Mouse (Mus musculus) testis, adult 2 months (tissue): ENCODE results near the gene Idh3g.
A peak's percentile ranks its signal among the peaks of the same experiment; 100 is the strongest.

Experiments used
- CTCF ChIP-seq: fragments of 200-500 bp; IDR thresholded peaks from 2 replicates; pipeline ENCODE4 v1.5.1; 2012; ENCODE audit warnings: low read depth, mild to moderate bottlenecking, inconsistent platforms, low read length, moderate library complexity; ENCODE audit not compliant: control insufficient read depth, insufficient read depth, insufficient replicate concordance
- POLR2A ChIP-seq: fragments of 200-500 bp; IDR thresholded peaks from 2 replicates; pipeline ENCODE4 v1.6.1; 2012; ENCODE audit warnings: low read depth, mild to moderate bottlenecking, inconsistent platforms, low read length, moderate library complexity; ENCODE audit not compliant: control insufficient read depth

DNA sequence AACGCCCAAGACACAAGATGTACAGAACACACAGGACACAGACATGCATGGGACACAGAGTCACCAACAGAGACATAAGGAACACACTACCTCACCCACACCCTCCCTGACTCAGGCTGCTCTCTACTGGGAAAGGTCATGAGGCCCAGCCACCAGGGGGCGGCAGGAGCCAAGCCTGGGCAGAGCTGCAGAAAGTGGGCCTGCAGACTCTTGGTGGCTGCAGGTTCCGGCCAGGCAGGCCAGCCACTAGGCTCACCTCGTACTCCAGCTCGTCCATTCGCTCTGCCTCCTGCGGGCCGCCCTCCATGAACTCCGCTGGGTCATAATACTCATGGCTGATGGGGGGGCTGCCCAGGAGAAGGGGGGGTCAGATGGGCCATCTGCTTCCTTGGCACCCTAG lies 11.8 kb upstream of the Idh3g start:
- TF ChIP-seq CTCF (peak; percentile 55), POLR2A (no peak)
